Mouse (Mus musculus) lung, postnatal 10 days (tissue): ENCODE results near the gene Sik1.
"Not testable (repeated sequence)": the region's sequence is repeated elsewhere in the genome, so short reads cannot be mapped to it uniquely, and the experiment has no call there.

Source experiments
- DNase-seq: peaks from one replicate; pipeline ENCODE4 v3.0.0; 2021

Gene Sik1

GRCm38 (mm10) chr17:31855597-31856518, at the start of gene Sik1:
TSS of gene Sik1 (minus strand) at chr17:31855804.
- peak; percentile 99 for DNase-seq

DNA sequence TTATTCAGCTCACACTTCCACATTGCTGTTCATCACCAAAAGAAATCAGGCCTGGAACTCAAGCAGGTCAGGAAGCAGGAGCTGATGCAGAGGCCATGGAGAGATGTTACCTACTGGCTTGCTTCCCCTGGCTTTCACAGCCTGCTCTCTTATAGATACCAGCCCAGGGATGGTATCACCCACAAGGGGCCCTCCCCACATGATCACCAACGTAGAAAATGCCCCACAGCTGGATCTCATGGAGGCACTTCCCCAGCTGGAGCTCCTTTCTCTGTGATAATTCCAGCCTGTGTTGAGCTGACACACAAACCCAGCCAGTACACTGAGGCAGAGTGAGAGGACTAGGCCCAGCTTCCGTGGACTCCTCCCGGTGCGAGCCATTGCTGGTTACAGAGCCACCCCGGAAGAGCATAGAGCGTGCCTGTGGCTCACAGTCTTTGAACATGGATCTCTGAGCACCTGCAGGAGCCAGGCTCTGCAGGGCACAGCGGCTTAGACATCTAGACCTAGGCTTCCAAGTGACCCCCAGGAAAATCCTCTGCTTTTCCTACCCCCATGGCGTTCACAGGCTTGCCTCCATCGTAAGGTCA, 49.7 kb upstream of the Sik1 start:
- no peak for DNase-seq

DNA sequence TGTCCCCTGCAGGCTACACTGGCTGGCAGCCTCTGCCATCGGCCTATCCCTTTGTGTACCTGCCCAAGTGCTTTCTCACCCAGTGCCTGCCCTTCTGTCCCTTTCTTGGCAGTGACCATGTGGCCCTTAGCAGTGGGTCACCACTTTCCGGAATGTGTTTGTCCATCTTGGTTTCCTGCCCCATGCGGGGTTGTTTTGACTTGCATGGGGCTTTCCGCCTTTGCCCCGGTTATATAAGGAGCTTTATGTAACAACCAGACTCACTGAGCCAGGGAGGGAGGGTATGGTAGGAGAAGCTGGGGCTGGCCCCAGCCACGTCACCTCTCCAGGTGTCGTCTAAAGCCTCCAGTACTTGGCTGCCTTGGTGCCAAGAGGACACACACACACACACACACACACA, 48.4 kb upstream of the Sik1 start:
- peak; percentile 42 for DNase-seq

GRCm38 (mm10) chr17:31902630-31903198, 47.1 kb upstream of the Sik1 start:
- DNase-seq = no peak

- peak; percentile 76 for DNase-seq
Measured at GRCm38 (mm10) chr17:31901461-31902204, 46.0 kb upstream of the Sik1 start.

GRCm38 (mm10) chr17:31898941-31899340, 43.3 kb upstream of the Sik1 start:
- DNase-seq = no peak

GRCm38 (mm10) chr17:31897186-31897793, 41.7 kb upstream of the Sik1 start:
- peak; percentile 77 for DNase-seq

- DNase-seq = no peak
Measured at GRCm38 (mm10) chr17:31896751-31897150, 41.1 kb upstream of the Sik1 start.

GRCm38 (mm10) chr17:31896311-31896710, 40.7 kb upstream of the Sik1 start:
- DNase-seq = no peak

- no peak for DNase-seq
Measured at GRCm38 (mm10) chr17:31893371-31894060, 37.9 kb upstream of the Sik1 start.

GRCm38 (mm10) chr17:31892750-31893149, 37.1 kb upstream of the Sik1 start:
- peak; percentile 91 for DNase-seq

DNA sequence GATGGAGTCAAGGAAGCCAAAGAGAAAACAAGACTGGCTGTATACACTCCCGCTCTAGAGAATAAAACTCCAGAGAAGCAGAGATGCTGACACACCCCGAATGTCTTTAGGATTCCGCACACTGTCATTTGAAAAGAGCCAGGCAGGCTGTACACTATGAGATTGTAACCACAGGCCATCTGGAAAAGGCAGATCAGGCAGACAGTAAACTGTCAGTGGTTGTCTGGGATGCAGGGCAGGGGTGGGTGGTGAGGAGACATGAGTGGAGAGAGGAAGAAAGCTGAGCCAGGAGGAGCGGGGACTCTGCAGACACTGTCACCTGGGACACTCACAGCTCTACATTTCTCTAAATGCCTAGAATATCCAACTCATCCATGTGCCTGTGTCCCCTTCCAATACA, 36.3 kb upstream of the Sik1 start:
- DNase-seq = peak; percentile 49

GRCm38 (mm10) chr17:31890311-31890951, 34.8 kb upstream of the Sik1 start:
- no peak for DNase-seq

DNA sequence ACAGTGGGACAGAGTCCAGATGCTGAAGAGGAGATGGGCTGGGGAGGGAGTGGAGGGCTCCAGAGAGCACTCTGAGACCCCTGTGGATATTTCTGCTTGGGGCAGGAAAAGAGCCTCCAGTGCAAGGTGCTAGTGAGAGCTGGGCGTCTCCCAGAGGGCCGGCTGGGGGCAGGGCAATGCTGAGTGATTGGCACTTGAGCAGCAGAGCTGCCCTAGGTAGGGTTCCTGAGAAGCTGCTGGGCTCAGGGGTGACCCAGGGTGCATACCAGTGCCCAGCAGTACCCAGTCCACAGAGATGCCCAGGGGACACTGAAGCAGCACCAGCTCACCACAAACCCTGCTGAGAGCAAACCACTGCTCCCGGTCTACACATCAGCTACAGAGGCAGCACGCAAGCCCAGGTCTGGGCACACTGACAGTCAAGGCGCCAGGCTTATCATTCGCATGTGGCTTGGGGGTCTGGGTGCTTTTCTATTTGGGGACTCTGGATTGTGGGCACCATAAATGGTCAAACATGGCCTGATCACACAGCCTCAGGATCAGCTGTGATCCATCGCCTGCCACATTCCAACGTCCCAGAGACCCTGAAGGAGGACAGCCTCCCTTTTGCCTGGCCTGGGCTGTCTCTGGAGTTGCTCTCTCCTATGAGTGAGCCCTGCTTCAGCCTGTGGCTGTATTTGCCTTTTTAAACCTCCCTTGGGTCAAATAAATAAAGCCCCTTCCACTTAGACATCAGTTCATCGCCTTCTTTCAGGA, 34.0 kb upstream of the Sik1 start:
- peak; percentile 83 for DNase-seq

GRCm38 (mm10) chr17:31888540-31888939, 32.9 kb upstream of the Sik1 start:
- no peak for DNase-seq

- DNase-seq = not testable (repeated sequence)
Measured at GRCm38 (mm10) chr17:31884676-31885075, 29.1 kb upstream of the Sik1 start.

- no peak for DNase-seq
Measured at GRCm38 (mm10) chr17:31879406-31879805, 23.8 kb upstream of the Sik1 start.

DNA sequence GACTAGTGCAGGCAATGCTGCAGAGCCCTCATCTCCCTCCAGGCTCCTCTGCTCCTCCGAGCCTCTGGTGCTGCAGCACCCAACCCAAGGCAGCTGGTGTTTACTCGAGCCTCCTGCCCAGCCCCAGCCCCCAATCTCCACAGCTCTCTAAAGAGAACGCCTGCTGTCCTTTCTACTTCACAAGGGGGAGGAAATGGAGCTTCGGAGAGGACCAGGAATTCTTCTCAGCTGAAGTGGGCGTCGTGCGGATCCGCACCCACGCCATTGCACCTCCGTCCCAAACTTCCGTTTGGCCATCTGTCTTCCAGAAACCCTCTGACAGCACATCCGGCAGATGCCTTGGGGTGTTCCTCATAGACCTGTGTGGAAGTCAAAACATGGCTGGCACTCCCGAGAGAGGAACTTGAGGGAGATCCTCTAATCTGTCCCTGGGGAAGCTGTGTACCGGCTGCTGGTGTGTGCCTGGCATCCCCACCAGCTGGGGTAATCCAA, 22.1 kb upstream of the Sik1 start:
- peak; percentile 53 for DNase-seq

GRCm38 (mm10) chr17:31877181-31877581, 21.6 kb upstream of the Sik1 start:
- no peak for DNase-seq

GRCm38 (mm10) chr17:31876775-31877174, 21.2 kb upstream of the Sik1 start:
- no peak for DNase-seq
